In genomic region chr1:21962083-21962471, GRCm38 (mm10) we compare ENCODE assay signal across 8 mouse cellular contexts. TPM values are rescaled to one million over a fixed set of nuclear protein-coding genes. Genes with fewer than 3 reads are reported as not detected.
A peak's percentile ranks its signal among the peaks of the same experiment; 100 is the strongest.
DNase-seq lines count a peak whose midpoint lies in the region; ATAC-seq lines count a peak whose summit lies in the region.

No protein-coding gene starts in this region.

- H3K4me2 ChIP-seq in embryonic facial prominence, embryonic 13.5 days, result peak overlapping the region; percentile 94
- H3K4me2 ChIP-seq in hindbrain, embryonic 11.5 days (replicated peaks; ENCODE audit: low read depth, low read length), result peak overlapping the region; percentile 96
- peak overlapping the region; percentile 98 for H3K4me2 ChIP-seq in limb, embryonic 11.5 days (ENCODE audit: low read depth, severe bottlenecking)
- H3K4me2 ChIP-seq in midbrain, embryonic 11.5 days, result peak overlapping the region; percentile 96

- no peaks in the 10 kb centered on the region for H3K36me3 ChIP-seq in embryonic facial prominence, embryonic 13.5 days
- no peaks in the 10 kb centered on the region for H3K36me3 ChIP-seq in hindbrain, embryonic 11.5 days (ENCODE audit: control insufficient read depth, insufficient read depth, low read length)
- H3K36me3 ChIP-seq in limb, embryonic 11.5 days (ENCODE audit: control insufficient read depth, insufficient read depth, low read length), result no peaks in the 10 kb centered on the region
- no peaks in the 10 kb centered on the region for H3K36me3 ChIP-seq in midbrain, embryonic 11.5 days (ENCODE audit: control insufficient read depth, insufficient read depth, low read length)

- ATAC-seq in embryonic facial prominence, embryonic 13.5 days (ENCODE audit: insufficient number of reproducible peaks, insufficient read depth, low FRiP score, low TSS enrichment, low read depth), result peak; percentile 40; the same call in 1 of the 2 replicates
- ATAC-seq in hindbrain, embryonic 11.5 days (ENCODE audit: low FRiP score), result peak; percentile 51
- ATAC-seq in limb, embryonic 11.5 days (ENCODE audit: insufficient number of reproducible peaks, low FRiP score, low TSS enrichment, low read depth), result 0 out of 2 replicates have a peak, but pooled peaks have one; percentile 10
- peak; percentile 31 for ATAC-seq in midbrain, embryonic 11.5 days (ENCODE audit: low FRiP score)

- peaks cover 22% of the 10 kb centered on the region; the same call in 1 of the 2 replicates for H3K27me3 ChIP-seq in embryonic facial prominence, embryonic 13.5 days
- peaks cover 4% of the 10 kb centered on the region for H3K27me3 ChIP-seq in hindbrain, embryonic 11.5 days (ENCODE audit: control insufficient read depth, insufficient read depth, low read length)
- H3K27me3 ChIP-seq in limb, embryonic 11.5 days (ENCODE audit: control insufficient read depth, insufficient read depth, low read length), result peaks cover 10% of the 10 kb centered on the region
- H3K27me3 ChIP-seq in midbrain, embryonic 11.5 days (ENCODE audit: control insufficient read depth, insufficient read depth, low read length), result peaks cover 14% of the 10 kb centered on the region; the same call in 1 of the 2 replicates

- H3K9me3 ChIP-seq in embryonic facial prominence, embryonic 13.5 days, result no peaks in the 10 kb centered on the region
- H3K9me3 ChIP-seq in hindbrain, embryonic 11.5 days (ENCODE audit: control insufficient read depth, low read length), result no peaks in the 10 kb centered on the region
- no peaks in the 10 kb centered on the region for H3K9me3 ChIP-seq in limb, embryonic 11.5 days (ENCODE audit: control insufficient read depth, low read length)
- H3K9me3 ChIP-seq in midbrain, embryonic 11.5 days (ENCODE audit: control insufficient read depth, low read length), result no peaks in the 10 kb centered on the region

- H3K4me1 ChIP-seq in embryonic facial prominence, embryonic 13.5 days, result peaks cover 21% of the 10 kb centered on the region
- H3K4me1 ChIP-seq in hindbrain, embryonic 11.5 days (replicated peaks; ENCODE audit: control insufficient read depth, insufficient read depth, low read length), result 0 out of 2 replicates have a peak, but pooled peaks cover 2% of the 10 kb centered on the region
- H3K4me1 ChIP-seq in limb, embryonic 11.5 days (ENCODE audit: control insufficient read depth, insufficient read depth, low read length), result peaks cover 6% of the 10 kb centered on the region
- 0 out of 2 replicates have a peak, but pooled peaks cover 2% of the 10 kb centered on the region for H3K4me1 ChIP-seq in midbrain, embryonic 11.5 days (ENCODE audit: control insufficient read depth, insufficient read depth, low read length)

- WGBS in embryonic facial prominence, embryonic 13.5 days, result 2% methylated on average over 19 of the region's 19 CpGs
- 1% methylated on average over 19 of the region's 19 CpGs for WGBS in hindbrain, embryonic 11.5 days
- 2% methylated on average over 19 of the region's 19 CpGs for WGBS in limb, embryonic 11.5 days
- 0% methylated on average over 19 of the region's 19 CpGs for WGBS in midbrain, embryonic 11.5 days

- H3K9ac ChIP-seq in embryonic facial prominence, embryonic 13.5 days, result peak overlapping the region; percentile 75
- H3K9ac ChIP-seq in hindbrain, embryonic 11.5 days (ENCODE audit: low read depth, low read length), result 0 out of 2 replicates have a peak overlapping the region, but pooled peaks have one; percentile 63
- peak overlapping the region; percentile 56; the same call in 1 of the 2 replicates for H3K9ac ChIP-seq in limb, embryonic 11.5 days (ENCODE audit: low read length)
- peak overlapping the region; percentile 66 for H3K9ac ChIP-seq in midbrain, embryonic 11.5 days (ENCODE audit: low read length)

- H3K27ac ChIP-seq in embryonic facial prominence, embryonic 13.5 days, result no peak overlapping the region
- no peak overlapping the region for H3K27ac ChIP-seq in hindbrain, embryonic 11.5 days (ENCODE audit: low read depth, low read length)
- no peak overlapping the region for H3K27ac ChIP-seq in limb, embryonic 11.5 days (replicated peaks; ENCODE audit: low read depth, low read length)
- H3K27ac ChIP-seq in midbrain, embryonic 11.5 days (ENCODE audit: low read depth, low read length), result no peak overlapping the region

- peak; percentile 1 to 3 for DNase-seq in lung, adult 18-20 months
- no peak for DNase-seq in lung, postnatal 25 days (ENCODE audit: low spot score)
- peak; percentile 58 for DNase-seq in hindbrain, embryonic 11.5 days (ENCODE audit: low spot score)
- DNase-seq in limb, embryonic 11.5 days (ENCODE audit: low spot score), result peak; percentile 58
- peak; percentile 94 for DNase-seq in midbrain, embryonic 11.5 days (ENCODE audit: low spot score, missing footprints)
- peak; percentile 4 to 8 for DNase-seq in spleen, postnatal 36 days (ENCODE audit: low spot score in 2 of 2)
- DNase-seq in natural killer cell, adult 2 months (ENCODE audit: low spot score in 2 of 2), result no peak

- peak overlapping the region; percentile 64 for H3K4me3 ChIP-seq in embryonic facial prominence, embryonic 13.5 days
- peak overlapping the region; percentile 72 for H3K4me3 ChIP-seq in hindbrain, embryonic 11.5 days (ENCODE audit: low read depth, low read length)
- H3K4me3 ChIP-seq in limb, embryonic 11.5 days (ENCODE audit: low read depth, low read length), result peak overlapping the region; percentile 54
- H3K4me3 ChIP-seq in midbrain, embryonic 11.5 days (ENCODE audit: low read depth, low read length), result peak overlapping the region; percentile 63

RNA-seq across cellular contexts. Expression of gene Kcnq5, which starts 0.3 kb away (rescaled TPM):
- polyA plus RNA-seq in embryonic facial prominence, embryonic 13.5 days (2015; fragmentation: Nextera tagmentation; extraction: Ambion mirVana), result 2.4 and 4.9 TPM in 2 replicates
- 1.2 and 1.3 TPM in 2 replicates for polyA plus RNA-seq in hindbrain, embryonic 11.5 days (2014; fragmentation: Nextera tagmentation; extraction: Ambion mirVana)
- polyA plus RNA-seq in limb, embryonic 11.5 days (2014; fragmentation: Nextera tagmentation; extraction: Ambion mirVana), result 0.61 and 0.74 TPM in 2 replicates
- 0.30 and 0.66 TPM in 2 replicates for polyA plus RNA-seq in midbrain, embryonic 11.5 days (2014; fragmentation: Nextera tagmentation; extraction: Ambion mirVana)

Comparison
In these comparisons a context has a peak if more than half of its experiments do, and no peak if none do; other contexts are left out.
1. DNase-seq: peak in lung, adult 18-20 months (2 of 2), hindbrain, embryonic 11.5 days (single experiment), limb, embryonic 11.5 days (single experiment), midbrain, embryonic 11.5 days (single experiment) and spleen, postnatal 36 days (2 of 2); none in lung, postnatal 25 days (single experiment) and natural killer cell, adult 2 months (0 of 2).
2. Peak in every context shown above with its lines, with median percentiles within 50 percentile points of each other: ATAC-seq, H3K4me2 ChIP-seq, H3K4me3 ChIP-seq and H3K9ac ChIP-seq.